Mouse (Mus musculus): ENCODE data around the gene Grk3. TPM values are rescaled to one million over a fixed set of nuclear protein-coding genes. Genes with fewer than 3 reads are reported as not detected.

Grk3 gene
- polyA plus RNA-seq, 1 experiment from 2014 or later, result 6.6 TPM

DNA sequence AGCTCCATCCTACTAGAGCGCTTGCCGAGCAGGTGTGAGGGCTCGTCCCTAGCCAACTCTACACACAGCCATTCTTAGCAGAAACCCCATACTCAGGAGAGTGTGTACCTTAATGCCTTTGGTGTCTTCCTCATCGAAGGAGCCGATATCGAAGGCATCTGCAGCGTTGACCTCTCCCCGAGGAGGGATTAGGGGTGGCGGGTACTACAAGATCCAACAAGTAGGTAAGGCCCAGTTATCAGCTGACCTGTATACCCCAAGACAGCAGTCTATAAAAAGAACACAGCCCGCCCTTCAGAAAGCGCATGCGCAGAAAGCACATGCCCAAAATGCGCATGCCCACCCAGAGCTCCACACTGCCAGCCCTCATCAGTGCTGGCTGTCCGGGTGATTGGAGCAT is 91.8 kb downstream of the Grk3 start:
- no peak for DNase-seq (ENCODE audit: low spot score)
- WGBS, result 94% methylated on average over 14 of the region's 14 CpGs
- Histone ChIP-seq H3K9me3 (no peaks in the 10 kb centered on the region), H3K36me3 (no peaks in the 10 kb centered on the region), H3K27ac (no peak overlapping the region), H3K27me3 (ENCODE audit: insufficient read depth, poor library complexity, severe bottlenecking) (no peaks in the 10 kb centered on the region), H3K4me1 (replicated peaks) (peaks cover 26% of the 10 kb centered on the region), H3K4me3 (no peak overlapping the region)

DNA sequence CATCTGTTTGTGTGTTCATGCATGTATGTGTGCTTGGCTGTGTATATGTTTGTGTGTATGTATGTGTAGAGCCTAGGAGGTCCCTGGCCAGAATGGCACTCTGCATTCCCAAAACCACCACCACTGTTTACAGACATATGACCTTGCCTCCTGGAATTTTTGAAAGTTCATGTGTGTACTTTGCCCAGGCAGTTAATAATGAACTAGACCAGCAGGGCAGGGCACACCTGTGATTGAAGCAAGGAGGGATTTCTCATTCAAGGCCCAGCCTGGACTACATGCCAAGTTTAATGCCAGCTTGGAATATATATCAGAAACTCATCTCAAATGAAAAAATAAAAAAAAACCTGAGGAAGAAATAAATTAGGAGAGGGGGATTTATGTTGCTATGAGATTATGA is 93.7 kb downstream of the Grk3 start:
- no peaks in the 10 kb centered on the region for H3K9me3 ChIP-seq
- no peak for DNase-seq (ENCODE audit: low spot score)
- peaks cover 19% of the 10 kb centered on the region for H3K4me1 ChIP-seq (replicated peaks)
- H3K4me3 ChIP-seq, result no peak overlapping the region
- H3K27me3 ChIP-seq (ENCODE audit: insufficient read depth, poor library complexity, severe bottlenecking), result no peaks in the 10 kb centered on the region
- no peaks in the 10 kb centered on the region for H3K36me3 ChIP-seq
- H3K27ac ChIP-seq, result no peak overlapping the region

DNA sequence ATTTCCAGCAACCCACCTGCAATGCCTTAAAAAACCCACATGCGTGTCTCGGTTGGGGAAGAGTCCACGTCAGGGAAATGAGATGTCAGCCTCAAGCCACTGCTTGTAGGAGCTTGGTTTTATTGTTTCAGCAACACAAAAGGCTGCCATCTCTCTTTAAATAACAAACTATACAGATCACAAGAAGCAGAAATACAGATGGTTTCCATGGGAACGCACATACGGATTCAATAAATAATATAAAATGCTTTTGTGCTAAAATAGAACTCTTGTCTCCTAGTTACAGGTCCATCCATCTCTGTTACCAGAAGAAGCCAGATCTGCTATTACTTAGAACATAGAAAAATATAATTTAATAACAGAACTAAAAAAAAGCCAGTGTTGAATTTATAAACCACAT is 105.2 kb downstream of the Grk3 start:
- Histone ChIP-seq H3K27me3 (ENCODE audit: insufficient read depth, poor library complexity, severe bottlenecking) (no peaks in the 10 kb centered on the region), H3K27ac (0 out of 2 replicates have a peak overlapping the region, but pooled peaks have one; percentile 53), H3K4me3 (no peak overlapping the region), H3K9me3 (0 out of 2 replicates have a peak, but pooled peaks cover 4% of the 10 kb centered on the region), H3K4me1 (replicated peaks) (peaks cover 43% of the 10 kb centered on the region), H3K36me3 (no peaks in the 10 kb centered on the region)
- DNase-seq (ENCODE audit: low spot score), result no peak
- 63% methylated on average over 5 of the region's 5 CpGs for WGBS

DNA sequence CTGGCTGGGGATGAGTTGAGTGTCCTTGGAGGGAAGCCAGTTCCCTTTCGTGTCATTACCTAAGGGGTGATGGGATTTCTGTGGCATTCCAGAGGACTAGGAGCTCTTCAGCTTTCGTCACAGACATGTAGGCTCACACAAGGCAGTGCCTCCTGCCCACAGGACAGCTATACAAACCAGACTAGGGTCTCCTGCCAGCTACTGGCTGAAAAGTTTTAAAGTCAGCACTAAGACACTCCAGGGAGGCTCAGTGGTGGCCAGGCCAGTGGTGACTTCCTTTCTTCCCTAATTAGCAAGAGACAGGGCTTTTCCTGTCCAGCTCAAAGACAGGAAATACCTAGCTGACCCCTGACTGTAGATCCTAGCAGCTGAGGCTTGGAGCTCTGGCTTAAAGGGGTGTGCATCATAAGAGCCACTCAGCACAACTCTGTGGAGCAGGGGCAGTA is 107.4 kb downstream of the Grk3 start:
- Histone ChIP-seq H3K4me1 (replicated peaks) (peaks cover 36% of the 10 kb centered on the region), H3K4me3 (no peak overlapping the region), H3K9me3 (0 out of 2 replicates have a peak, but pooled peaks cover 11% of the 10 kb centered on the region), H3K36me3 (no peaks in the 10 kb centered on the region), H3K27me3 (ENCODE audit: insufficient read depth, poor library complexity, severe bottlenecking) (no peaks in the 10 kb centered on the region), H3K27ac (peak overlapping the region; percentile 40)
- no peak for DNase-seq (ENCODE audit: low spot score)
- 51% methylated on average over 2 of the region's 2 CpGs for WGBS

DNA sequence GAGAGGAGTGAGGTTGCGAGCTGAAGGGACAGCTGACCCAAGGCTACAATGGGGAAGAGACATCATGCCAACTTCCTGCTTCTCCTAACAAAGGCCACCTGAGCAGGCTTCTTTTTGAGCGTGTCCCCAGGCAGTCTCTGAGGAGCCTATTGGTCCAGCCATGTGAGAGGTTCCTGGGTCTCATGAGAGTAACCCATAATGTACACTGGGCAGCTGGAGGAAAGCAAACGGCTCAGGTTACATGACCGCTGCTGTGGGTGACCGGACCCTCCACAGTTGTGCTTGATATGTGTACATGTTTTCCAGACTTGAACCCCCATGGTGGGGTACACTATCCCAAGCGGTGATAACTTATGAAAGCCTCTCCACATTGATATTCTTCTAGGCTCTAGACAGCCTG is 108.1 kb downstream of the Grk3 start:
- DNase-seq (ENCODE audit: low spot score), result no peak

DNA sequence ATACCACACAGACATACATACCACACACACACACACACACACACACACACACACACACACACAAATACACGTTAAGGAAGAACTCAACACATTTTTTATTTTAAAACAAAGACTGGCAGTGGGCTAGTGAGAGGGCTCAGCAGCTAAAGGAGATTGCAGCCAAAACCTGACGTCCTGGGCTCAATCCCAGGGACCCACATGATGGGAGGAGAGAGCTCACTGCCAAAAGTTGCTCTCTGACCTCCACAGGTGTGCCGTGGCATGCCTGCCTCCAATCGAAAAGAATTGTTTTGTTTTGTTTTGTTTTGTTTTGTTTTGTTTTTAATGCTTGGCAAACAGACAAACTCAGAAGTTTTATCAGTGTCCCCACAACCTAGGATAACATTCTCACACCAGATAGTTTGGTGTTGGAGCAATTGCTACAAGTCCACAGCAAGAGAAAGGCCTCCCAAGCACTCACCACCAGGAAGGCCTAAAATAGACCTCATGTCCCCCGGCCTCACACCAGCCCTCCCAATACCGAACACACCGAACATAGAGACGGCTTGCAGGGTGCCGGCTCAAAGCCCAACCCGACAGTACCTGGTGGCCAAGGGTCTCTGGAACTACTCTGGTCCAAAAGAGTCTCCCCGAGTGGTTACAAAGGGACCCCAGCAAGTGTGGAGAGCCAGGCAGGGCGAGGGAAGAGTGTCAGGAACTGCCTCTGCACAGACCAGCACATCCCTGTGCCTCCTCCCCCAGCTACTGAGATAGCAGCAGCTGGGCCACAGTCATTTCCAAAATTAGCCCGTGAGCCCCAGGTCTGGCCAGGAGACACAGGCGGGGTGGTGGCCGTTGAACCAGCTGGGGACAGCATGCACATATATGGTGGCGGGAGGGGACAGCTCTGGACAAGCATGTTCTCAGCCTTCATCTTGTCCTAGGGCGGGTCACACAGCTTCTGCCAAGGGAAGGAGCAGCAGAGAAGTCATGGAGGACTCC is 119.6 kb downstream of the Grk3 start, which contains the start of gene Myo18b:
Myo18b (minus strand) TSS at position 689 of the 981 bp plus-strand sequence.
- H3K4me3 ChIP-seq, result no peak within 1 kb of the TSS
- 80% methylated on average over 17 of the region's 17 CpGs for WGBS
- peaks cover 16% of the 10 kb centered on the region; the same call in 1 of the 2 replicates for H3K4me1 ChIP-seq (replicated peaks)
- no peaks in the 10 kb centered on the region for H3K27me3 ChIP-seq (ENCODE audit: insufficient read depth, poor library complexity, severe bottlenecking)
- 0 out of 2 replicates have a peak, but pooled peaks cover 2% of the 10 kb centered on the region for H3K9me3 ChIP-seq
- H3K36me3 ChIP-seq, result no peaks in the 10 kb centered on the region
- no peak for DNase-seq (ENCODE audit: low spot score)
- H3K27ac ChIP-seq, result peak within 1 kb of the TSS; percentile 57; the same call in 1 of the 2 replicates

More for the DNA sequence above, 108.1 kb downstream of the Grk3 start:
- Histone ChIP-seq H3K27ac (no peak overlapping the region), H3K4me1 (replicated peaks) (peaks cover 36% of the 10 kb centered on the region), H3K4me3 (no peak overlapping the region), H3K36me3 (no peaks in the 10 kb centered on the region), H3K9me3 (0 out of 2 replicates have a peak, but pooled peaks cover 11% of the 10 kb centered on the region), H3K27me3 (ENCODE audit: insufficient read depth, poor library complexity, severe bottlenecking) (no peaks in the 10 kb centered on the region)
- whole genome bisulfite sequencing, result 76% methylated on average over 6 of the region's 6 CpGs

DNA sequence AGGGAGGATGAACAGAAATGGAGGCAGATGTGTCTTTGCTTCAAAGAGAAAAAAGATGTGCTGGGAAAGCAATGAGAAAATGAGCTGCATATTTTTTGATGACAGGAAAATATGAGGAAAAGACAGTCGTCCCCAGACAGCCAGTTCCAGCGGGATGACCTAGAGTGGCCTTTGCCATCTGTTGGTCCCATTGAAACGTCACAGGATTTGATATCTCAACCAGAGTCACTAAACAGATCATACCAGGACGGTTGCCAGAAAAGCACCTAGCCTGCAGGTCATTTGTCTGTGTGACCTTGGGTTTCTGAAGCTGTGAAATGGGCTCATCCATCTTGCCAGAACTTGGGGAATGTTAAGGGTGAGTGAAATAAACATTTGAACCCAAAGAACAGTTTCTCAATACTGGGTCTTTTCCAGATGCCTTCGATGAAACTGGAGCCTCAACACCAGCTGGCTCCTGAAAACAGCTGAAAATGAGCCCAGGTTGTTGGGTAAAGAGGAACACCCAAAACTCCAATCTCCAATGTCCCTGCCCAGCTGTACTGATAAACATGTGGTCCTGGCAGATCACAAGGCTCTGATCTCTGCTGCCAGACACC is 122.0 kb downstream of the Grk3 start:
- 81% methylated on average over 5 of the region's 5 CpGs for WGBS
- Histone ChIP-seq H3K4me3 (no peak overlapping the region), H3K27me3 (ENCODE audit: insufficient read depth, poor library complexity, severe bottlenecking) (no peaks in the 10 kb centered on the region), H3K4me1 (replicated peaks) (peaks cover 23% of the 10 kb centered on the region), H3K36me3 (no peaks in the 10 kb centered on the region), H3K27ac (no peak overlapping the region), H3K9me3 (0 out of 2 replicates have a peak, but pooled peaks cover 2% of the 10 kb centered on the region)
- no peak for DNase-seq (ENCODE audit: low spot score)

DNA sequence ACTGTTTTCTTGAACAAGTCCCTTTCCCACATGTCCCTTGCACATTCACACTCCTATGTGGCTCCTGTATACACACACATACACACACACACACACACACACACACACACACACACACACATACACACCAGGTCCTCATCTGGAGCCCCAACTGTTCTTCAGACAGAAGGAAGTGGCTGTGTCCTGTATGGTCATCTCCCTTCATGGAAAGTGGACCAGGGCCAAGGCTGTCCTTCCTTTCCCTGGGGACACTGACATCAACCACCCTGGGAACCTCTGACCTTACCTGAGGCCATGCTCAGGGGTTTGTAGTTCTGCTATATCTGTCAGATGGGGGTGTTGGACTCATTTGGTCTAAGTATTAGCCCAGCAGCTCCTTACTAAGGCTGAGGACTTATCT is 123.2 kb downstream of the Grk3 start:
- Histone ChIP-seq H3K9me3 (no peaks in the 10 kb centered on the region), H3K36me3 (no peaks in the 10 kb centered on the region), H3K27me3 (ENCODE audit: insufficient read depth, poor library complexity, severe bottlenecking) (no peaks in the 10 kb centered on the region), H3K4me1 (replicated peaks) (peaks cover 27% of the 10 kb centered on the region), H3K27ac (no peak overlapping the region), H3K4me3 (no peak overlapping the region)
- no peak for DNase-seq (ENCODE audit: low spot score)

DNA sequence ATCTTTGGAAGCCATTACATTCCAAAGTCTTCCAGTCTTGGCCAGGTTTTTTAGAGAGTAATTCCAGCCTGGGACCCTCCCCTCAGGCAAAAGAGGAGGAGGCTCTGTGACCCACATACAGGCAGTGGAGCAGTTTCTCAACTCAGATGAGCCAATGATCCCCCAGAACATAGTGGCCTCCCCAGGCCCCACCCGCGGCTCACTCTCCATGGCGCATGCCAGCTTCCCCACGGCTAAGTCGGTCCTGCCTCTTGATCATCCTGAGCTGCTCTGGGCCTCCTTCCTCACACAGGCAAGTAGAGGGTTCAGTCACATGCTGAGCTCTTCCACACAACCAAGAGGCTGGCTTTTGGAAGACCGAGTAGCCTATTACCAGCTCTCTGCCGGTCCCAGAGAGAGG is 126.9 kb downstream of the Grk3 start:
- DNase-seq (ENCODE audit: low spot score), result no peak
- peaks cover 30% of the 10 kb centered on the region for H3K4me1 ChIP-seq (replicated peaks)
- H3K36me3 ChIP-seq, result no peaks in the 10 kb centered on the region
- 59% methylated on average over 7 of the region's 7 CpGs for WGBS
- H3K27ac ChIP-seq, result 0 out of 2 replicates have a peak overlapping the region, but pooled peaks have one; percentile 0
- no peaks in the 10 kb centered on the region for H3K27me3 ChIP-seq (ENCODE audit: insufficient read depth, poor library complexity, severe bottlenecking)
- no peaks in the 10 kb centered on the region for H3K9me3 ChIP-seq
- no peak overlapping the region for H3K4me3 ChIP-seq

DNA sequence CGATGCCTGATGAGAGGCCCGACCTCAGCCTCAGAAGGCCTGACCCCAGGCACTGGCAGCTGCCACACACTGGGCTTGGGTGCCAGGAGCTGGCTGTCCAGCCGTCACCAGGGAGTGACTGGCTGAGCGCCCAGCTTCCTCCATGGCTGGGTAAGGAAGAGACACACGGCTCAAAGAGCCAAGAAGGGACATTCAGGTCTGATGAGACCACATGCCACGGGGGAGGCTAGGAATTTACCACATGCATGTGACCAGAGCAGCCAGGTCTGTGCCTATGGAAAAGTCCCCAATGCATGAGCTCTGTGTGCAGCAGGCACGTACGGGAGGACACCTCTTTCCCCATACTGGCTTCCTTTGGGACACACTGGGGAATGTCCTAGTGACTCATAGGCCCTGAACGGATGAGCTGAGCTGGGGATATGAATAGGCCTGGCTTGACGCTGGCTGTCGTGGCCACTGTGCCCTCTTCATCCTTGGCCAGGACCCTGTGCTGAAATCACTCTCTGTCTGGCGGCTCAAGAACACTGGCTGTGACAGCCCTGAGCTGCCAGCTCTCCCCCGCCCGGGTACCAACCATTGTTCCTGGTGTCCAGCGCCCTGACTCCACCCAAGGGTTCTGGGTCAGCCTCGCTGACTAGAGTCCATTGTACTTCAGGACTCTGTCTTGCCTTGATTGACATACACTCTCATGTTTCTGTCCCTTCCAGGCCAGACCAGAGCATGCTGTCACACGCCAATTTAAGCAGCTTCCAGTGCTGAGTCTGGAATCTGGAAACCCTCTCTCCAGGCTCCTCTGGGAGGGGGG is 128.7 kb downstream of the Grk3 start:
- 51% methylated on average over 17 of the region's 17 CpGs for WGBS
- Histone ChIP-seq H3K4me1 (replicated peaks) (peaks cover 30% of the 10 kb centered on the region), H3K4me3 (no peak overlapping the region), H3K27ac (peak overlapping the region; percentile 9), H3K27me3 (ENCODE audit: insufficient read depth, poor library complexity, severe bottlenecking) (no peaks in the 10 kb centered on the region), H3K9me3 (no peaks in the 10 kb centered on the region), H3K36me3 (no peaks in the 10 kb centered on the region)
- peak; percentile 40 for DNase-seq (ENCODE audit: low spot score)

DNA sequence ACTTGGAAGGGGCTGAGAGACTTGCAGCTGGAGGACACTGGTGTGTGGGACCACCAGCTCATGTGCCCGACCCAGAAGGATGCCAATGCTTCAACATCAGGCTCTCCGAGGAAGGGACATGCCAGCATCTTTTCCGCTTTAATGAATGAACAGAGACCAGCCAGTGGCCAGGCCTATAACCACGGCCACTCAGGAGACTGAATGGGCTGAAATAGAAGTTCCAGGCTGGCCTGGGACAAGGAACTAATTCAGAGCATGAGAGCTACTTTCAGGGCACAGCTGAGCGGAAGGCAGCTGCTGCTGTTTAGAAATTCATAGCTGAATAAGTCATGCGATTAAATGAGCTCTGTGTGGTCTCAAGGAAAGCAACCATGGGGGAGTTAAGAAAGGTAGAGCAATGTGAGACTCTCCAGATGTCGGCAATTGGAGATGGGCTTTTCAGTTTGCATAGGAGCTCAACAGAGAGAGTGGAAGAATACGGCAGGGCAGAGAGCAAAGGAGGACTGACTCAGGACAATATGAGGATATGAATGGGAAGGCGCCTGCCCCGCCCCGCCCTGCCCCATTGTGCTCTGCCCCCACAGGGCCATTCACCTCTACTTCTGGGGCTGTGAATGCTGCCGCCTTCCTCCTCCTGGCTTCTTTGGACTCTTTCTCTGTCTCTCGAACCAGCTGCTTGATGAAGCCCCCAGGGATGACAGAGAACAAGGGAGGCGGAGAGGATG is 138.0 kb downstream of the Grk3 start:
- Histone ChIP-seq H3K27ac (peak overlapping the region; percentile 41), H3K36me3 (no peaks in the 10 kb centered on the region), H3K4me3 (no peak overlapping the region), H3K4me1 (replicated peaks) (peaks cover 31% of the 10 kb centered on the region), H3K27me3 (ENCODE audit: insufficient read depth, poor library complexity, severe bottlenecking) (peaks cover 60% of the 10 kb centered on the region), H3K9me3 (no peaks in the 10 kb centered on the region)
- peak; percentile 34 for DNase-seq (ENCODE audit: low spot score)
- WGBS, result 50% methylated on average over 14 of the region's 14 CpGs

DNA sequence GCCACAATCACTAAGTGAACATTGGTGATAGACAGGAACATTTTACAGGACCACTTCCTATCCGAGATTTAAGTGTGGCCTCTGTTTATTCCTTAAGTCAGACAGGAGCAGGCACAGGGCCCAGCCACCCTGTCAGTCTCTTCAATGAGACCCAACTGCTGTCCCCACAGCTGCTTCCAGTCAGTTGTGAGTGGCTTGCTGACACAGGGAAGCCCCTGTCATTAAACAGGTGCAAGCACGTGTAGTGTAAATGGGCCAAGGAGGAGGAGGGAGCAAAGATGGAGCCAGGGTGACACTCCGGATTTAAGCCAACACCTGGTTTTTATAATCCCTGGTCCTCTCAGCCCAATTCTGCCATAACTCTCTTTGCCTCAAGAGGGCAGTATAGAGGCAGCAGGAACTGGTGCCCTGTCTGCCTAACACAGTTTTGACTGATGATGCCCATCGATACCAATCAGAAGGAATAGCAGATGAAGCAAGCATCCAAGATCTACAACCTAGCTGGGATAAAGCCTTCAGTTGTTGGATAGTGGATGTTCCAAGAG is 138.7 kb downstream of the Grk3 start:
- 44% methylated on average over 4 of the region's 4 CpGs for WGBS
- DNase-seq (ENCODE audit: low spot score), result peak; percentile 53
- H3K27ac ChIP-seq, result no peak overlapping the region
- peaks cover 35% of the 10 kb centered on the region for H3K4me1 ChIP-seq (replicated peaks)
- no peaks in the 10 kb centered on the region for H3K9me3 ChIP-seq
- no peak overlapping the region for H3K4me3 ChIP-seq
- H3K27me3 ChIP-seq (ENCODE audit: insufficient read depth, poor library complexity, severe bottlenecking), result peaks cover 66% of the 10 kb centered on the region
- H3K36me3 ChIP-seq, result no peaks in the 10 kb centered on the region
